In genomic region chr2:164834531-164834930, GRCm38 (mm10) we compare ENCODE assay signal across 9 mouse cellular contexts. TPM values are rescaled to one million over a fixed set of nuclear protein-coding genes. Genes with fewer than 3 reads are reported as not detected.
DNase-seq lines count a peak whose midpoint lies in the region; ATAC-seq and TF ChIP-seq lines count a peak whose summit lies in the region.
"Had no signal": no experiment of that assay in that cellular context is flagged by ENCODE, and none has a peak within 500 bp of the region (broad histone marks: within the 10 kb centered on the region; RNA-seq: fewer than 3 reads in every experiment).

No protein-coding gene starts in this region.

- DNase-seq in left cerebral cortex, adult 2 months (ENCODE audit: extremely low spot score in 1 of 2, low spot score in 2 of 2): no peak
- no peak for DNase-seq in left cerebral cortex, postnatal 4 days
- DNase-seq in lung, postnatal 10 days: peak; percentile 47
- peak; percentile 19 to 38 for DNase-seq in thymus, postnatal 10 days (ENCODE audit: low spot score in 2 of 2)
- DNase-seq in embryo, embryonic 9.5 days (ENCODE audit: extremely low spot score): no peak
- DNase-seq in right cerebral cortex, postnatal 4 days: no peak

- intact Hi-C loops in left cerebral cortex, adult 2 months (cut with DNase I): no loop called here
- intact Hi-C loops in left cerebral cortex, postnatal 4 days (cut with DNase I): no loop called here

- H3K9me3 ChIP-seq in embryonic facial prominence, embryonic 12.5 days: no peaks in the 10 kb centered on the region
- no peaks in the 10 kb centered on the region for H3K9me3 ChIP-seq in intestine, embryonic 15.5 days

- no peak for ATAC-seq in embryonic facial prominence, embryonic 12.5 days (ENCODE audit: insufficient number of reproducible peaks, insufficient read depth, low FRiP score, low TSS enrichment)
- no peak for ATAC-seq in intestine, embryonic 15.5 days

- TF ChIP-seq CTCF in left cerebral cortex, adult 2 months (IDR thresholded peaks at IDR 0.05): peak; percentile 19

- 42% methylated on average over 8 of the region's 8 CpGs for WGBS in embryonic facial prominence, embryonic 12.5 days
- 35% methylated on average over 8 of the region's 8 CpGs for WGBS in intestine, embryonic 15.5 days

- peak overlapping the region; percentile 94 for H3K4me2 ChIP-seq in embryonic facial prominence, embryonic 12.5 days (replicated peaks)
- peak overlapping the region; percentile 99 for H3K4me2 ChIP-seq in intestine, embryonic 15.5 days (replicated peaks)

- no peaks in the 10 kb centered on the region for H3K27me3 ChIP-seq in embryonic facial prominence, embryonic 12.5 days
- H3K27me3 ChIP-seq in intestine, embryonic 15.5 days (replicated peaks): no peaks in the 10 kb centered on the region

- H3K4me3 ChIP-seq in left cerebral cortex, adult 2 months: peak overlapping the region; percentile 90
- H3K4me3 ChIP-seq in embryonic facial prominence, embryonic 12.5 days: peak overlapping the region; percentile 59
- peak overlapping the region; percentile 79 for H3K4me3 ChIP-seq in intestine, embryonic 15.5 days (replicated peaks)

- H3K36me3 ChIP-seq in embryonic facial prominence, embryonic 12.5 days: peaks cover 33% of the 10 kb centered on the region
- H3K36me3 ChIP-seq in intestine, embryonic 15.5 days: peaks cover 20% of the 10 kb centered on the region

- peak overlapping the region; percentile 72; the same call in 1 of the 2 replicates for H3K9ac ChIP-seq in embryonic facial prominence, embryonic 12.5 days
- peak overlapping the region; percentile 85 for H3K9ac ChIP-seq in intestine, embryonic 15.5 days

- H3K4me1 ChIP-seq in embryonic facial prominence, embryonic 12.5 days: peaks cover 10% of the 10 kb centered on the region; the same call in 1 of the 2 replicates
- H3K4me1 ChIP-seq in intestine, embryonic 15.5 days (replicated peaks): peaks cover 13% of the 10 kb centered on the region

- H3K27ac ChIP-seq in left cerebral cortex, adult 2 months: peak overlapping the region; percentile 94
- H3K27ac ChIP-seq in embryonic facial prominence, embryonic 12.5 days: no peak overlapping the region
- peak overlapping the region; percentile 92; the same call in 1 of the 2 replicates for H3K27ac ChIP-seq in intestine, embryonic 15.5 days

RNA-seq across cellular contexts. Expression of gene Neurl2, which starts 1.3 kb away (rescaled TPM):
- total RNA-seq in left cerebral cortex, adult 2 months (2021): 1 to 10 TPM; 3.9 to 5.3 TPM
- 1 to 10 TPM; 5.1 to 5.6 TPM for total RNA-seq in left cerebral cortex, postnatal 4 days (2021)
- 6.7 and 7.4 TPM in 2 replicates for polyA plus RNA-seq in embryonic facial prominence, embryonic 12.5 days (2016; fragmentation: Nextera tagmentation; extraction: Ambion mirVana)
- polyA plus RNA-seq in intestine, embryonic 15.5 days (2015; fragmentation: Nextera tagmentation; extraction: Ambion mirVana): 6.8 and 7.4 TPM in 2 replicates

RNA-seq across cellular contexts. Expression of gene Ctsa, which starts 1.9 kb away (rescaled TPM):
- total RNA-seq in left cerebral cortex, adult 2 months (2021): 10 to 100 TPM; 89.5 to 96.2 TPM
- 10 to 100 TPM; 56.8 to 62.2 TPM for total RNA-seq in left cerebral cortex, postnatal 4 days (2021)
- 120 and 124 TPM in 2 replicates for polyA plus RNA-seq in embryonic facial prominence, embryonic 12.5 days (2016; fragmentation: Nextera tagmentation; extraction: Ambion mirVana)
- polyA plus RNA-seq in intestine, embryonic 15.5 days (2015; fragmentation: Nextera tagmentation; extraction: Ambion mirVana): 266 and 277 TPM in 2 replicates

RNA-seq across cellular contexts. Expression of gene Spata25, which starts 6.2 kb away (rescaled TPM):
- under 1 TPM; 0.45 to 0.58 TPM for total RNA-seq in left cerebral cortex, adult 2 months (2021)
- 1 to 10 TPM; 1.1 to 1.2 TPM for total RNA-seq in left cerebral cortex, postnatal 4 days (2021)
- polyA plus RNA-seq in embryonic facial prominence, embryonic 12.5 days (2016; fragmentation: Nextera tagmentation; extraction: Ambion mirVana): 0.22 TPM in 1 of 2 replicates, not detected in the other
- not detected in 2 replicates for polyA plus RNA-seq in intestine, embryonic 15.5 days (2015; fragmentation: Nextera tagmentation; extraction: Ambion mirVana)
- total RNA-seq: neutrophil, adult 5-6 weeks had no signal

RNA-seq across cellular contexts. Expression of gene Zswim1, which starts 12.0 kb away (rescaled TPM):
- 10 to 100 TPM; 21.7 to 22.7 TPM for total RNA-seq in left cerebral cortex, adult 2 months (2021)
- total RNA-seq in left cerebral cortex, postnatal 4 days (2021): 10 to 100 TPM; 17.5 to 17.8 TPM
- polyA plus RNA-seq in embryonic facial prominence, embryonic 12.5 days (2016; fragmentation: Nextera tagmentation; extraction: Ambion mirVana): 17.9 and 20.8 TPM in 2 replicates
- polyA plus RNA-seq in intestine, embryonic 15.5 days (2015; fragmentation: Nextera tagmentation; extraction: Ambion mirVana): 13.5 TPM in 2 replicates

RNA-seq across cellular contexts. Expression of gene Pltp, which starts 23.0 kb away (rescaled TPM):
- 10 to 100 TPM; 78.1 to 82.4 TPM for total RNA-seq in left cerebral cortex, adult 2 months (2021)
- 10 to 100 TPM; 63.5 to 71.3 TPM for total RNA-seq in left cerebral cortex, postnatal 4 days (2021)
- 57.8 and 59.4 TPM in 2 replicates for polyA plus RNA-seq in embryonic facial prominence, embryonic 12.5 days (2016; fragmentation: Nextera tagmentation; extraction: Ambion mirVana)
- polyA plus RNA-seq in intestine, embryonic 15.5 days (2015; fragmentation: Nextera tagmentation; extraction: Ambion mirVana): 28.7 and 29.5 TPM in 2 replicates

Comparison
In these comparisons a context has a peak if more than half of its experiments do, and no peak if none do; other contexts are left out.
1. DNase-seq: peak in lung, postnatal 10 days (single experiment) and thymus, postnatal 10 days (2 of 2); none in left cerebral cortex, adult 2 months (0 of 2), left cerebral cortex, postnatal 4 days (single experiment), embryo, embryonic 9.5 days (single experiment) and right cerebral cortex, postnatal 4 days (single experiment).
2. Peak in every context shown above with its lines, with median percentiles within 50 percentile points of each other: H3K4me3 ChIP-seq.